Mouse (Mus musculus) thymus, postnatal 36 days (tissue): ENCODE measurements around the gene Sgce.
"Not testable (repeated sequence)": the region's sequence is repeated elsewhere in the genome, so short reads cannot be mapped to it uniquely, and the experiment has no call there.

Experiments
- DNase-seq, 2 experiments: peaks; one replicate each; pipeline ENCODE4 v3.0.0; 2022; ENCODE audit warnings: mixed read lengths in 2 of 2

The Sgce gene

DNA sequence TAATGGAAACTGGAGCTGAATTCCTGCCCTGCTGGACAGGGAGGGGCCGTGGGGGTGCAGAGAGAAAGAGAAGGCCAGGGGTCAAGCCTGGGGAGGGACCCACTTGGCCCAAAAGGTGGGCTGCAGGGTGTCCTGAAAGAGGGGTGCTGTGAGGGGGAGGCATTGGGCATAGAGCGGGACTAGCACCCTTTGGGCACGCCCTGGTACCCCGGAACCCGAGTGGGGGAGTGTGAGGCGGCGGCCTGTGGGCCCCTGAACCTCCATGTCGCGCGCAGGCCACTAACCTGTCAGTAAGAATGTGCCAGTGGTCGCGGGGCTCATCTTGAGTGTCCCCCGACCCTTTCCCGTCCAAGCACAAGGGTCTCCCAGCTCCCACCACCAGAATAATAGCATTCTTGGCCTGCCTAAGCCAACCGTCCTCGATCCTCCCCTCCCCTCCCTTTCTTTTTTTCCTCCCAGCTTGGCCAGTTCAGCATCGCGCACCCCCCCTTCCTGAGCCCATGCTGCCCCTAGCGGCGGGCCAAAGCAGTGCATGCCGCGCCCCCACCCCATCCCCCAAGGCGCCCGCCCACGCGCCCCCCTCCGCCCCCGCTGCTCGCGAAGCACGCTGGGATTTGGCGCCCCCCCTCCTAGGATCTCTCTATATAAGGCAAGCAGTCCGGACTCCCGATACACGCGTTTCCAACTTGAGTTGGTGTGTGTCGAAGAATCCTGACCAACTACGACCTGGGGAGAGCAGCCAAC, at the start of gene Sgce, which contains the start of gene Peg10:
Gene Sgce, minus strand, starts transcription at position 512 of the 744 bp plus-strand sequence.
Gene Peg10, plus strand, starts transcription at position 611 of the 744 bp plus-strand sequence.
- peak; percentile 52 to 58 for DNase-seq

DNA sequence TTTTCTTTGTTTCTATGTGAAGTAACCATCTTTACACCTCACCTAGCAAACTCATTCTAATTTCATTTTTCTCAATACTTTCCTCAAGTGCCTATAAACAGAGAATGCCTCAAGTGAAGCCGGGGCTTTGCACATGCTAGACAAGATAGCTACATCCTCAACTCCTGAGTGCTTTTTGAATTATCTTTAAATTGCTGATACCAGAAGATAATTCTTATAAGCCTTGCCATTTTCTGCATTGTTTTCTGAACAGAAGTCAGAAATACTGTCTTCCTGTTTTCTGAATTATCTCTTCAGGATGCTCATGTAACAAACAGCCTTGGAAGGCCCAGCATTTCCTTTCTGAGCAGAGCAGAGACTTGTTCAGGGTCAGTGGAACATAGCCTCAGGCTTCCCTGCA, 49.3 kb upstream of the Sgce start:
- DNase-seq = no peak

DNA sequence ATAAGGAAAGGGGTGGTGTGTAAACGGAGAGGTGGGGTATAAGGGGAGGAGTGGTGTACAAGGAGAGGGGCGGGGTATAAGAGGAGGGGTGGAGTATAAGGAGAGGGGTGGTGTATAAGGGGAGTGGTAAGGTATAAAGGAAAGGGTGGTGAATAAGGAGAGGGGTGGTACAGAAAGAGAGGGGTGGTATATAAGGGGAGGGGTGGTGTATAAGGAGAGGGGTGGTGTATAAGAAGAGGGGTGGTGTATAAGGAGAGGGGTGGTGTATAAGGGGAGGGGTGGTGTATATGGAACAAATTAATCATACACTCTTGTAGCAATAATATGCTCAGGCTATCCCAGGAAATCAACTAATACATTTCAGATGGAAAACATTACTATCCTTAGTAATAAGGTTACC, 15.2 kb upstream of the Sgce start:
- no peak for DNase-seq

DNA sequence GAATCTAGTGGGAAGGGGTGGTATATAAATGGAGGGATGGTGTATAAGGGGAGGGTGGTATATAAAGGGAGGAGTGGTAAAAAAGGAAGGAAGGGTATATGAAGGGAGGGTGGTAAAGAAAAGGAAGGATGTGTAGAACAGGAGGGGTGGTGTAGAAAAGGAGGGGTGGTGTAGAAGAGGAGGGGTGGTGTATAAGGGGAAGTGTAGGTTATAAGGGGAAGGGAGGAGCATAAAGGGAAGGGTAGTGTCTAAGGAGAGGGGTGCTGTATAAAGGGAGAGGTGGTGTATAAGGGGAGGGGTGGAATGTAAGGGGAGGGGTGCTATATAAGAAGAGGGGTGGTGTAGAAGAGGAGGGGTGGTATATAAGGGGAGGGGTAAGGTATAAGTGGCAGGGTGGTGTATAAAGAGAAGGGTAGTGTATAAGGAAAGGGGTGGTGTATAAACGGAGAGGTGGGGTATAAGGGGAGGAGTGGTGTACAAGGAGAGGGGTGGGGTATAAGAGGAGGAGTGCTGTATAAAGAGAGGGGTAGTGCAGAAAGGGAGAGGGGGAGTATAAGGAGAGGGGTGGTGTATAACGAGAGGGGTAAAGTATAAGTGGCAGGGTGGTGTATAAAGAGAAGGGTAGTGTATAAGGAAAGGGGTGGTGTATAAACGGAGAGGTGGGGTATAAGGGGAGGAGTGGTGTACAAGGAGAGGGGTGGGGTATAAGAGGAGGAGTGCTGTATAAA, 14.6 kb upstream of the Sgce start:
- not testable (repeated sequence) for DNase-seq

DNA sequence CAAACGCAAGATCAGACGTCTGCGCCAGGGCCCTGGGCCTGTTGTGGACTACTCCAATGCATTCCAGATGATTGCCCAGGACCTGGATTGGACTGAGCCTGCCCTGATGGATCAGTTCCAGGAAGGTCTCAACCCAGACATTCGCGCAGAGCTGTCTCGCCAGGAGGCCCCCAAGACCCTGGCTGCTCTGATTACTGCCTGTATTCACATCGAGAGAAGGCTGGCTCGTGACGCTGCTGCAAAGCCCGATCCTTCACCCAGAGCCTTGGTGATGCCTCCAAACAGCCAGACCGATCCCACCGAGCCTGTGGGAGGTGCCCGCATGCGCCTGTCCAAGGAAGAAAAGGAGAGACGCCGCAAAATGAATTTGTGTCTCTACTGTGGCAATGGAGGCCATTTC, 7.9 kb upstream of the Sgce start:
- no peak for DNase-seq

DNA sequence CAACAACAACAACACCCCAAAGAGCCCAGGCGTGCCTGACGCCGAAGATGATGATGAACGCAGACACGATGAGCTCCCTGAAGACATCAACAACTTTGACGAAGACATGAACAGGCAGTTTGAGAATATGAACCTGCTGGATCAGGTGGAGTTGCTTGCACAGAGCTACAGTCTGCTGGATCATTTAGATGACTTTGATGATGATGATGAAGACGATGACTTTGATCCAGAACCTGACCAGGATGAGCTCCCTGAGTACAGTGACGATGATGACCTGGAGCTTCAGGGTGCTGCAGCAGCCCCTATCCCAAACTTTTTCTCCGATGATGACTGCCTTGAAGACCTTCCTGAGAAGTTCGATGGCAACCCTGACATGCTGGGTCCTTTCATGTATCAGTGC, 7.3 kb upstream of the Sgce start:
- no peak for DNase-seq

DNA sequence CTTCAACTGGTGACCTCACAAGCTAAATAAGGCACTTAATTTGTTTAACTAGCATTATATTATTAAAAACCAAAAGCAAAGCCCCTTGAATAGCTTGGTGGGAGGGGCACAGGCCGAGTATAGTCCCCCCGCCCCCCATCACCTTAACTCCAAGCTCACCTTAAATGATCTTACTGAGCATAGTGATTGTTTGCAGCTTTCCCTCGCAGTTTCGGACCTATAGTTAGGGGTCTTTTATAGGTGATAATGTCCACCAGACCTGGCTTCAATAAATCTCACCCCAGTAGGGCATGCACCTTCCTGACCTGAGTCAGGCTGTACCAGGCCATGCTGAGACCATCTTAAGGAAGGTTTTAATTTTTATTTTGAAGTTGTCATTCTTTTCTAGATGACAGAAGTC, 4.3 kb upstream of the Sgce start:
- no peak for DNase-seq

DNA sequence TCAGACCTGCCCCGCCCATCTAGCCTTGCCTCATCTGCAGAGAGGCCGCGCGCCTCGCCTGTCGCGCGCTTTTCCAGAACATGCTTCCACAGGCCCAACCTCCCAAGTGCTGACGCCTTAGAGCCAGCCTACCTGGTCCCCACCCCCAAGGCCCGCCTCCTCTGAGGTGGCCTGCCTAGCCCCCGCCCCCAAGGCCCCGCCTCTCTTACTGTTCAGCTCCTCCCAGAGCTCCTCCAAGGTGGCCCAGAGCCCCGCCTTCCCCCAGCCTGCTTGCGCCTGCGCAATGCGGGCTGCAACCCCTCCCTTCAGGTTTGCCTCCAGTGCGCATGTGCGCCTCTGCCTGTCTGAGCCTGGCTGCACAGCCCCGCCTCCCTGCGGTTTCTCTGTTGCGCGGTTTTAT, 2.1 kb upstream of the Sgce start:
- DNase-seq = peak; percentile 80 to 86

DNA sequence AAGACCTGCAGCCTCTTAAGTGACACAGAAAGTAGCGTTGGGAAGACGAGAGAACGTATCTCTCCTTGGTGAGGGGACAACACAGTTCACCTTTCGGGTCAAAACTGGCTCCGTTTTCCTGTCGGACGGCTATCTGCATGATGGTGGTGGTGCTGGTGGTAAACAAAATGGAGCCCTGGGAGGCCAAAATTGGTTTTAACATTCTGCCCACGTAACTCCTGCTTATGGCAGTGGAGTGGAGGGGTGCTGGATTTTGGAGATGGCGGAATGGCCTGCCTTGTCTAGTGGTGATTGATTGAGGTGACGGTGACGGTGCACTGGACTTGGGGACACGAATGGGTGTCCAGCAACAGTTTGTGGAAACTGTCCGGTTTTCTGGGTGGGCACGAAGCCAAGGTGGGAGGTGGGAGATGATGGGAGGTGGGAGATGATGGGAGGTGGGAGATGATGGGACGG, 1.5 kb upstream of the Sgce start:
- DNase-seq = no peak

DNA sequence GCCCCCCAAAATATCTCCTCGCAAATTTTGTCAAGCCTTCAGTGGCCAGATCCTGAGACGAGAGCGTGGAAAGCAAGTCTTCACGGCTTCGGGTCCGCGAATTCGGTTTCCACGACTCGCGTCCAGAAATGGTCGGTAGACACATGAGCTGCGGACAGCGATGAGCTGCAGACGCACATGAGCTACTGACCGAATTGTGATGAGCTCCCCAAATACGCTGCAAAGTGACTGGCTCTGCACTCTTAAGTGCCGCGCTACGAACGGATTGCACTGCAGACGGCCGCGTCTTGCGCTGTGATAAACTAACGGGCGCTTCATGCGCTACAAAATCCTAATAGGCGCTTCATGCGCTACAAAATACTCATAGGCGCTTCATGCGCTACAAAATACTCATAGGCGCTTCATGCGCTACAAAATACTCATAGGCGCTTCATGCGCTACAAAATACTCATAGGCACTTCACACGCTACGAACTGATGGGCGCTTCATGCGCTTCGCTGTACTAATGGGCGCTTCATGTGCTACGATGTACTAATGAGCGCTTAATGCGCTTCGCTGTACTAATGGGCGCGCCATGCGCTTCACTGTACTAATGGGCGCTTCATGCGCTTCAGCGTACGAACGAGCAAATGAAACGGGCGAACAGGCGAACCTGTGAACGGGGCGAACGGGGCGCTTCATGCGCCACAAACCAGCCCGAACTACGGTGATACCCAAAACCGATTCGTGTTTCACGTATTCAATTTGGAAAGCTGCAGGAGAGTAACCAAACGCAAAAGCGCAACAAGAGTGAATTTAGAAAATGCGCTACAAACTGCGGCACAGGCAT, 884 bp upstream of the Sgce start:
- DNase-seq = no peak

DNA sequence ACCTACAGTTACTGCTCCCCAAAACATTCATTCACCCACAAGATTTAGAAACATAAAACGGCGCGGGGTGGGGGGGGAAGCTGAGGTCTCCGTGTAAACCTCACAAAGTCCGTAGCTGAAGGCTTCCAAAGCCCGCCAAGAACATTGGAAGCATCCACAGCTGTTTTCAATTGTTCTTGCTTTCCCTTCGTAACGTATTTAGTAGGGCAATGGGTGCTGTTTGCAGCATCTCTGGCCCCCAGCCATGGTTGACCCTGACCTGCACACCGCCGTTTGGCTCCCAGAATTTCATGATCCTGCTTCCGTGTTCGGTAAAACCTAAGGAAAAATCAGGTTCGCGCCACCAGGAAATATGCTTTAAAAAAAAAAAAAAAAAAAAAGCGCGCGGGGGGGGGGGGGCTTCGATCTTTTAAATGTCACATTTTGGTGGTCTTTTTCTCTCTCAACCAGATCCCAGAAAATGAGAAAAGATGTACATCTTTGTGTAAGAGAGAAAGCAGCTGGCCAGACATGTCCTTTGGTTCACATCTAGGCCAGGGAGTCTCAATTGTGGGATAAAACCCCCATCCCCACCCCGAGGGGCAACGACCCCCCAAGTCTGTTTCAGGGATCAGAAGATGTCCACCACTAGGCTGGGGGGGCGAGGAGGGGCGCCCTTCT, 841 bp downstream of the Sgce start:
- DNase-seq = no peak

DNA sequence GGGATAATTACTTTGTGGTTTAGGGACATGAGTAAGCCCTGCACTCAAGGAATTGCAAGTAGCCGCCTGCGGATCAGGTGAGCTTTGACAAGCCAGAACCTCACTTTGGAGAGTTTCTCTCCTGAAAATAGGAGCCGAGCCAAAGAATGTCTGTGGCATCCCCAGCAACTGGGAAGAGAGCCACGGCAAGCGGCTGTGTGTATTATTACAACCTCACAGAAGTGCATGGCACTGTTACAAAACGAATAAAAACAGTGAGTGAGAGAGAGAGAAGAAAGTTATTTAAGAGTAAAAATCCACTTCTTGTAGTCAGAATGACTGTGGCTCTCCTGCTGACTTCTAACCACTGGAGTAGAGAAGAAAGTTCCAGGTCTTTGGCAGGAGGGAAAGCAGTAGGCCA, 6.5 kb downstream of the Sgce start:
- no peak for DNase-seq

DNA sequence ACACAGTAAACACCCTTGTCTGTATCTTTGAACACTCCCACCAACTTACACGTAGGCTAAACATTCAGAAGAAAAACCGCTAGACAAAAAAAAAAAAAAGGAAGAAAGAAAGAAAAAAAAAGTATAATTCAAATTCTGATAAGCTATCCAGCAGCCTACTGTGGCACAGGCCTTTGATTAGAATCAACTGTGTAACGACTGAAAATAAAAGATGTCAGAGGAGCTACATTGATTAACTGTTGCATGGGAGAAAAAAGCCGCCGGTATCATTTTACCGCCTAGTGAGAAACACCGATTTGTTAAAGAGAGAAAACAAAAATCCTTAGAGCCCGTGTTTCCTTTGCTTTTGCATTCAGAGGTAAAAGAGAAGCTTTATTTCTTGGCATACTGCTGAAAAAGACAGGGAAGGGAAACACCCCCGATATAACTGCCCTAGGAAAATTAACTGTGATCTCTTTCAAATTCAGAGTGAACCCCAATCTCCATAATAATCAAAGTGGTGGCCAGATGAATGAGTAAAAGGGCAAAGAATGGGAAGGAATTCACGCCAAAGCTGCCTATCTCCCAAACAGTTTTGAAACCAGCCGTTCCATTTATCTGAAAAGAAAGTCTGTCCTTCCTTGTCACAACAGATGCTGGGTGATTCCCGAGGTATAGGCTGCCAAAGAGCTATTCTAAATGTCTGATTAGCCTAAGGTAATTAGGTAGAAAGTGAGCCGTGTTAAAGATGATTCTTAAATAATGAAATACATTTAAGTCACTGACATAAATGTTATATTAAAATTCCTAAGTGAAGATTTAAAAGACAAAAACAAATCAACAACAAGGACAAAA, 7.3 kb downstream of the Sgce start:
- DNase-seq = no peak

DNA sequence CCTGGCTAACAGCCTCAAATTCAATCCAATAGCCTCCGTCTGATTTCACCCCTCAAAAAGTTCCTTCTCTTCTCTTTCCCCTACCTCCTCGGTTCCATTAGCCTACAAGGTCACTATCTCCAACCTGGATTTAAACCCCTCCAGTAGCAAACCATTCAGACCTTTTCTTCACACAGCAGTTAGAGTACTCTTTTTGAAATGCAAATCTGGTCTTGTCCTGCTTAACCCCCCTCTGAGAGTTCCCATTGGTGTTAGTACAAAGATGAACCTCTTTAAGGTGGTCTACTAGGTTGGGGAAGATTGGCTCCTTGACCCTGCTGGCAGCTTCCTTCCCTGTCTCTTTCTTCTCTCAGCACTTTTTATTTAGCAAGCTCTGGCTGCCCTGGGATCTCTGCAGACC, 8.3 kb downstream of the Sgce start:
- DNase-seq = no peak

DNA sequence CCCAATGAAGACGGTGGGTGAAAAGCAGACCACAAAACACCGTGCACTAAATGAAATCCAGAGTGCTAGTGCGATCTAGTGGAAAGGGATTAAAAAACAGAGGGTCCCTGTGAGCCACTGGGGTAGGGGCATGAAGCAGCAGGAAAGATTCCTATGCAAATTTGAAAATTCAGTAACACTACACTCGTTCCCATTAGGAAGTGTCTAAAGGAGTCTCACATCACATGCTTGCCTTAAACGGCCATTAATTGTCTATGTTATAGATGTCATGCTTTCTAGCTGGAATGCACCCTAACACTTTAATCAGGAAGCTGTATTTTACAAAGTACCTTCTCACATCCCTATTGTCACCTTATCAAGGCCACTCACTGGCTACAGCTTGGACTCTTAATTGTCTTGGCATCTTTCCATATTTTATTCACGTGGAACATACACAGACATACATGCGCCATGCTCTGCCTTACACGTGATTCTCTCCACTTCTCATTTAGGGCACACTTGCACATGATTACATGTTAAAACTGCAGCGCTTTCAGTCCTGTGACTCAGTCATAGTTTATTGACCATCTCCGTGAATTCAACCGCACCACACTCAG, 8.9 kb downstream of the Sgce start:
- no peak for DNase-seq

DNA sequence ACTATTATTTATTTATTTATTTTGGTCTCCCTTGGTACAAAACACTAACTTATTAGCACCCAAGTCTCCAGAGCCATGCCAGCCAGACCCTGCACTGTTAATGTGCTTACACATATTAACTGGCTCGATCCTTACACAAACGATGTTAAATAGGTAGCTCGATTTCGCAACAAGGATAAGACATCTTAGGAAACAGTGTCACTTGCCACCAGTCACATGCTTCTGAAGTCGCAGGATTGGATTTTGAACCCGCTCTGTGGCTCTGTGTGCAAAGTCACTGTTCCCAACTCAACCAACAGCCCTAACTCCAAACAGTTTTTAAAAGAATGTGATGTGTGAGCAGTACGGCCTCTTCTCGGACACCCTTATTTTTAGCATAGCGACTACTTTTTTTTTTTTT, 10.6 kb downstream of the Sgce start:
- no peak for DNase-seq

DNA sequence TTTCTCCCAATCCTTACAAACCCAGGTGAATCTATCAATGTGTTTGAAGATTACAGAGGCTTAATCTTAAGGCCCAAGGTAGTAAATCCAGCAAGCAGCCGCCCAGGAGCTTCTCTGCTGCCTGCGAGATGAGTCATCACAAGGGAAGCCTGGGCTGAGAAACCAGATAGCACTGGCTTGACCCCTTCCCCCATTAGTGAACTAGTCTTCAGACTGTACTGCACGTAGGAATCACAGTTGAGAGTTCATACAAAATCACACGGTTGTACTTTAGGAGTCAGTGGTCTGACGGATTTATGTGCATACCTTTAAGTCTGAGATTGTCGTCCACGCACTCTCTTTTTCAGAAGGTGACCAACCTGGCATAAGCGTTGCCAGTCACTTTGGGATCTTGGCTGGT, 13.8 kb downstream of the Sgce start:
- DNase-seq = no peak

DNA sequence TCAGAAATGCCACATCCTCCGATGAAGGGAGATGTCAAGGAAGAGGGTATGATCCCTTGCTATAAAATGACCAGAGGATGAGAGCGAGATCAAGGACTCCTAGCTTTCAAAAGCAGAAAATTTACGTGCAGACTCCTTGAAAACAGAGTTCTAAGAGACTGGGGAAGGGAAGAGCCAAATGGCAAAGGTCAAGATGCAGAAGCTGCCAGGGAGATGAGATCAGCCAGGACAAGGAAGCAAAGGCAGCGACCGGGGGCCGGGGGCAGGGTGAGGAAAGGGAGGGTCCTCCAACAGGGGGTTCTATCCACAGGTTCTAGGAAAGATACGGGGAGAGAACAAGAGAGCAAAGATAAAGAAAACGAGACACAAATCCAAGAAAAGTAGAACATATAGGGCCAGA, 15.3 kb downstream of the Sgce start:
- no peak for DNase-seq

DNA sequence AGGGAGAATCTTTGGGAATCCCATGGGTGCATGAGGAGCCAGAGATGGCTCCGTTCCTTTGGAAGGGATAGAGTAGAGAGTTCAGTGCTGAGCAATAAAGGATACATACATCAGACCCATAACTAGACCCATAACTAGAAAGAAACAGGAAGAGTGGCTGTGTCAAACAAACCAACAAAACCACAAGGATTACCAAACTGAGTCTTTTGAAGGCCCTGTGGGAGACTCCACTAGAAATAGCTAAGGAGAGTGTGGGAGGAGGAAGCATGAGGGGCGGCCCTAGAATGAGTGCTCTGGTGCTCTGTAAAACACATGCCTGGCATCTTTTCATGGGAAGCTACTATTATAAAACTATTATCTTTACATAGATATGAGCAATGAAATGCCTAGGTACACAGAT, 18.7 kb downstream of the Sgce start:
- no peak for DNase-seq

DNA sequence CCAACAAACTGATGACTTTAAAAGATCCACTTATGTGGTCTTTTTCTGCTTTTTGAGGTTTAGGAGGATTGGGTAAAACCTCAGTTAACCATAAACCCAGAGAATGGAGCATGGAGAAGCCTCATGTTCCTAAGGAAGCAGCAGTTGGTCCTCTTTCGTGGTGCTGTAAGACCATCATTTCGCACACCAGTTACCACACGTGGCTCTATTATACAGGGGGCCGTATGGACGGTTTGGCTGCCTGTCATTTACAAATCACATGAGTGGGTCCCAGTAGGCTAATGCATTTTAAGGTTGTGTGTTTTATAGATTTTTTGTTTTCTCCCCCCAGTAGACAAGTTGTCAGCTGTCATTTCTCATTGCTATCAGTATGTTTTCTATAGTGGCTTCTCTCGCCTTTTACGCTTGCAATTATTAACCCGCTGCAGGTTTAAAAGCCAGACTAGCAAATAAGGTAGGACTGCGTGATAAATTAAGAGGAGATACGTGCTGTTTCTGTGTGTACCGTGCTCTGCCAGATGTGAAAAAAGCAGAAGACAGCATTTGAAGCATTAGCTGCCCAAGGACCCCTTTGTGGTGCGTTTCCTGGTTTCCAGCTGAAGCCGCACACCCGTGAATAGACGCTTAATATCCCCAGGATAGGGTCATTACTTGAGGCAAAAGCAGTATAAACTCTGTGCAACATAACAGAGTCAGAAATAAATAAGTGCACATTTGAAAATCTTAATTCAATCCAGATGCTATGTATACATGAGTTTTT, 22.8 kb downstream of the Sgce start:
- no peak for DNase-seq

DNA sequence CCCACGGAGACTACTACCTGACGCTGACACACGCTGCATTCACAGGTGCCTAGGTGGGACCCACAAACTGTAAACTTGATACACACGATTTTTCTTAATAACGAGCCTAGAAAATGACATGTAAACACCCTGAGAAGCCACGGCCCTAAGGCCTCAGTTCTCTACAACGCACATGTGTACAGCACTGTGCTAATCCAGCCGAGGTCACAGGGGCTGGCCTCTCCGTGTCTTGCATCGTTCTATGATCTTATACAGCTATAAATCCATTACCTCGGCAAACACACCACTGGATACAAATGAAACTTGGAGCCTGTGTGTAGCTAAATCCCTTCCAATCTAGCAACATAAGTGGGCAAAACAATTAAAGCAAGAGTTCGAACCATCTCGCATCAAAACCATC, 24.3 kb downstream of the Sgce start:
- no peak for DNase-seq
